Mouse (Mus musculus): ENCODE results near the gene Oprm1. TPM values are rescaled to one million over a fixed set of nuclear protein-coding genes. Genes with fewer than 3 reads are reported as not detected.

The Oprm1 gene
- polyA plus RNA-seq, 1 experiment from 2014 or later: 0.04 TPM

GRCm38 (mm10) chr10:6901819-6902393, 143.6 kb downstream of the Oprm1 start:
- WGBS: 92% methylated on average over 3 of the region's 3 CpGs

DNA sequence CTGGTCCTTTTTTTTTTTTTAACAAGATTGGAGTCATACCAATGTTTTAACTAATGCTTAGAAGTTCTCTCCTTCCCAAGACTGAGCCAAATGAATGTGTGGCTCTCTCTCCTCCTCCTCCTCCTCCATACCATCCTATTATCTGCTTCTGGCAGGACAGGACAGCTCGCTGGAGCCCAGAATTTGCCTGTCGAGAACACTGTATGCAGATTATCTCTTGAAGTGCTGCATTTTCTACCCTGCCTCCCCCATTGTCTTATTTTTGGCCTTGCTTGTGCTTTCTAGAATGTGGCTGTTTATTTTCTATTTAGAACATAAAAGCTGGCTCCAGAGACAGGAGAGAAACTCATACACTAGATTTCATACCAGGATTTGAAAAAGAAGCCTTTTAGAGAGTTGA, 151.5 kb downstream of the Oprm1 start:
- no peaks in the 10 kb centered on the region for H3K27me3 ChIP-seq (ENCODE audit: insufficient read depth, low read length)
- H3K4me1 ChIP-seq (replicated peaks; ENCODE audit: insufficient read depth, low read length): no peaks in the 10 kb centered on the region
- no peak overlapping the region for H3K9ac ChIP-seq (ENCODE audit: low read depth, low read length)
- TF ChIP-seq CTCF (IDR thresholded peaks at IDR 0.05; ENCODE audit: low read depth): no peak
- H3K4me2 ChIP-seq (ENCODE audit: low read length): no peak overlapping the region
- 61% methylated on average over 2 of the region's 2 CpGs for WGBS
- H3K27ac ChIP-seq: no peak overlapping the region
- H3K36me3 ChIP-seq (ENCODE audit: insufficient read depth, low read length): no peaks in the 10 kb centered on the region
- H3K9me3 ChIP-seq (replicated peaks; ENCODE audit: low read length): no peaks in the 10 kb centered on the region
- ATAC-seq (replicated peaks; ENCODE audit: low FRiP score, low read depth) (no peak), DNase-seq (ENCODE audit: low spot score) (no peak)
- H3K4me3 ChIP-seq (replicated peaks; ENCODE audit: low read depth, low read length): no peak overlapping the region

More at GRCm38 (mm10) chr10:6901819-6902393, 143.6 kb downstream of the Oprm1 start:
- Histone ChIP-seq H3K4me2 (ENCODE audit: low read length) (no peak overlapping the region), H3K4me3 (replicated peaks; ENCODE audit: low read depth, low read length) (no peak overlapping the region), H3K27me3 (ENCODE audit: insufficient read depth, low read length) (no peaks in the 10 kb centered on the region), H3K36me3 (ENCODE audit: insufficient read depth, low read length) (no peaks in the 10 kb centered on the region), H3K9ac (ENCODE audit: low read depth, low read length) (no peak overlapping the region), H3K27ac (no peak overlapping the region), H3K4me1 (replicated peaks; ENCODE audit: insufficient read depth, low read length) (no peaks in the 10 kb centered on the region), H3K9me3 (replicated peaks; ENCODE audit: low read length) (no peaks in the 10 kb centered on the region)
- DNase-seq (ENCODE audit: low spot score) (no peak), ATAC-seq (replicated peaks; ENCODE audit: low FRiP score, low read depth) (no peak)
- TF ChIP-seq CTCF (IDR thresholded peaks at IDR 0.05; ENCODE audit: low read depth): no peak

- no peak for DNase-seq (ENCODE audit: low spot score)
- H3K4me2 ChIP-seq (ENCODE audit: low read length): no peak overlapping the region
Measured at GRCm38 (mm10) chr10:6915991-6916390, 157.7 kb downstream of the Oprm1 start.

GRCm38 (mm10) chr10:6916545-6917257, 158.4 kb downstream of the Oprm1 start:
- peak; percentile 59; the same call in 1 of the 2 replicates for ATAC-seq (replicated peaks; ENCODE audit: low FRiP score, low read depth)
- H3K4me3 ChIP-seq (replicated peaks; ENCODE audit: low read depth, low read length): no peak overlapping the region
- DNase-seq (ENCODE audit: low spot score): peak; percentile 95
- no peaks in the 10 kb centered on the region for H3K27me3 ChIP-seq (ENCODE audit: insufficient read depth, low read length)
- 13% methylated on average over 6 of the region's 6 CpGs for WGBS
- H3K9me3 ChIP-seq (replicated peaks; ENCODE audit: low read length): no peaks in the 10 kb centered on the region
- H3K9ac ChIP-seq (ENCODE audit: low read depth, low read length): no peak overlapping the region
- H3K4me1 ChIP-seq (replicated peaks; ENCODE audit: insufficient read depth, low read length): no peaks in the 10 kb centered on the region
- H3K4me2 ChIP-seq (ENCODE audit: low read length): no peak overlapping the region
- H3K27ac ChIP-seq: no peak overlapping the region; the same call in 1 of the 2 replicates
- no peaks in the 10 kb centered on the region for H3K36me3 ChIP-seq (ENCODE audit: insufficient read depth, low read length)
- no peak for TF ChIP-seq CTCF (IDR thresholded peaks at IDR 0.05; ENCODE audit: low read depth)

More at GRCm38 (mm10) chr10:6915991-6916390, 157.7 kb downstream of the Oprm1 start:
- Histone ChIP-seq H3K9me3 (replicated peaks; ENCODE audit: low read length) (no peaks in the 10 kb centered on the region), H3K4me3 (replicated peaks; ENCODE audit: low read depth, low read length) (no peak overlapping the region), H3K27ac (no peak overlapping the region), H3K4me1 (replicated peaks; ENCODE audit: insufficient read depth, low read length) (no peaks in the 10 kb centered on the region), H3K9ac (ENCODE audit: low read depth, low read length) (no peak overlapping the region), H3K27me3 (ENCODE audit: insufficient read depth, low read length) (no peaks in the 10 kb centered on the region), H3K36me3 (ENCODE audit: insufficient read depth, low read length) (no peaks in the 10 kb centered on the region)
- no peak for TF ChIP-seq CTCF (IDR thresholded peaks at IDR 0.05; ENCODE audit: low read depth)
- no peak for ATAC-seq (replicated peaks; ENCODE audit: low FRiP score, low read depth)
- WGBS: 76% methylated on average over 1 of the region's 1 CpGs

DNA sequence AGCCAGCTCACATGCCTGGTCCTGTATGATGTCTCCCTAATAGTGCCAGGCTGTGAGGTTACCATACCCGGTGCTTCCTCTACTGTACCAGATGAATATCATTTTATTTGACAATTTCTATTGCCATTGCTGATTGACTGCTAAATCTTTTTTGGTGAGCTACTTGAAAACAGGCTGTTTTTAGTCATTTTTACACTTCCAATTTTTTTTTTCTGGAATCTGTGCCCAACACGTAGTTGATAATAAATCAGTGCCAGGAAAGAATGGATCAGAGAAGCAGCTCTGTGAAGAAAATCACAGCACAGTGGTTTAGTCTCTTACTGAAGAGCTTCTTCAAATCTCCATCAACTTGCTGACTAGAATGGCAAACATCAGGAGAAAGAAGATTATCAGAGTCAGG, 168.4 kb downstream of the Oprm1 start:
- Histone ChIP-seq H3K9me3 (replicated peaks; ENCODE audit: low read length) (no peaks in the 10 kb centered on the region), H3K9ac (ENCODE audit: low read depth, low read length) (no peak overlapping the region), H3K27me3 (ENCODE audit: insufficient read depth, low read length) (no peaks in the 10 kb centered on the region), H3K27ac (no peak overlapping the region), H3K4me2 (ENCODE audit: low read length) (no peak overlapping the region), H3K4me1 (replicated peaks; ENCODE audit: insufficient read depth, low read length) (no peaks in the 10 kb centered on the region), H3K36me3 (ENCODE audit: insufficient read depth, low read length) (no peaks in the 10 kb centered on the region), H3K4me3 (replicated peaks; ENCODE audit: low read depth, low read length) (no peak overlapping the region)
- 64% methylated on average over 2 of the region's 2 CpGs for WGBS
- no peak for TF ChIP-seq CTCF (IDR thresholded peaks at IDR 0.05; ENCODE audit: low read depth)
- DNase-seq (ENCODE audit: low spot score) (no peak), ATAC-seq (replicated peaks; ENCODE audit: low FRiP score, low read depth) (no peak)

DNA sequence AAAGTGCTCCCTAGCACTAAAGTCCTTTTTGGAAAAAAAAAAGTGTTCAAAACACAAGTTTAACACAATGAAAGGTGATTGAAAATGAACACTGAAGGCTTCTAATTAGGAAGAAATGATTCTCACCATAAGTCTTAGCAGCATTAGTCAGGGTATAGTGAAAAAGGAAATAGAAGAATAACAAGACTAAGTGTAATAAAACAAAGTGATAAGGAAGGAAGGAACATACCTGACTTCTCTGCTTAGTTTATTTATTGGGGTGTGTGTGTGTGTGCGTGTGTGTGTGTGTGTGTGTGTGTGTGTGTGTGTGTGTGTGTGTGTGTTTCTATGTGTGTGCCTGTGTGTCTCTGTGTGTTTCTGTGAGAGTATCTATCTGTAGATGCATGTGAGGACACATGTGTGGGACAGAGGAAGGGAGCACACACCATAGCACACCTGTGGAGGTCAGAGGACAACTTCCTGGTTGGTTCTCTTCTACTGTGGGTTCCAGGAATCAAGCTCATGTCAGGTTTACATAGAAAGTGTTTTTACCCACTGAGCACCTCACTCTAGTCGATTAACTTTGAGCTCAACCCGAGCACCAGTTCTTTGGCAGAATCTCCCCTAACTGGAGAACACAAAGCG, 169.4 kb downstream of the Oprm1 start:
- no peak overlapping the region for H3K4me3 ChIP-seq (replicated peaks; ENCODE audit: low read depth, low read length)
- no peak overlapping the region for H3K27ac ChIP-seq
- DNase-seq (ENCODE audit: low spot score): no peak
- no peak overlapping the region for H3K4me2 ChIP-seq (ENCODE audit: low read length)
- ATAC-seq (replicated peaks; ENCODE audit: low FRiP score, low read depth): no peak
- no peaks in the 10 kb centered on the region for H3K9me3 ChIP-seq (replicated peaks; ENCODE audit: low read length)
- no peaks in the 10 kb centered on the region for H3K4me1 ChIP-seq (replicated peaks; ENCODE audit: insufficient read depth, low read length)
- TF ChIP-seq CTCF (IDR thresholded peaks at IDR 0.05; ENCODE audit: low read depth): no peak
- H3K36me3 ChIP-seq (ENCODE audit: insufficient read depth, low read length): no peaks in the 10 kb centered on the region
- H3K9ac ChIP-seq (ENCODE audit: low read depth, low read length): no peak overlapping the region
- no peaks in the 10 kb centered on the region for H3K27me3 ChIP-seq (ENCODE audit: insufficient read depth, low read length)
- WGBS: 79% methylated on average over 4 of the region's 4 CpGs

Data from kidney, postnatal 0 days (tissue).